Mouse (Mus musculus) cerebellum, adult 2 months (tissue): ENCODE data around the gene Xcr1. TPM values are rescaled to one million over a fixed set of nuclear protein-coding genes. Genes with fewer than 3 reads are reported as not detected.

Source experiments
- DNase-seq, 2 experiments: peaks; one replicate each; pipeline ENCODE4 v3.0.0; 2021
- H3K27ac ChIP-seq: fragments of 200-500 bp; 2 replicates; pipeline ENCODE4 v1.5.1; 2012; ENCODE audit warnings: low read length, control low read depth, inconsistent platforms; ENCODE audit not compliant: insufficient read depth
- H3K27me3 ChIP-seq: fragments of 200-500 bp; 2 replicates; pipeline ENCODE4 v1.6.1; 2012; ENCODE audit warnings: inconsistent platforms, mild to moderate bottlenecking, low read length, moderate library complexity; ENCODE audit not compliant: control insufficient read depth, insufficient read depth
- H3K4me1 ChIP-seq: fragments of 200-500 bp; 2 replicates; pipeline ENCODE4 v1.6.1; 2011; ENCODE audit warnings: low read length; ENCODE audit not compliant: control insufficient read depth, insufficient read depth
- H3K4me3 ChIP-seq: fragments of 200-500 bp; replicated peaks from 2 replicates; pipeline ENCODE3; 2011; ENCODE audit warnings: mild to moderate bottlenecking, low read depth, low read length, control low read depth; ENCODE audit not compliant: insufficient read depth
- CTCF ChIP-seq: fragments of 200-500 bp; IDR thresholded peaks from 2 replicates; pipeline ENCODE4 v1.5.1; 2011; ENCODE audit warnings: low read depth, mild to moderate bottlenecking, control low read depth, low read length, moderate library complexity, borderline replicate concordance; ENCODE audit not compliant: insufficient read depth
- POLR2A ChIP-seq: fragments of 200-500 bp; IDR thresholded peaks from 2 replicates; pipeline ENCODE4 v1.6.1; 2011; ENCODE audit warnings: low read length, control low read depth, borderline replicate concordance; ENCODE audit not compliant: insufficient read depth
- WGBS: fragments of 180-500 bp; shearing (Covaris S2); methylation state at CpG from one replicate; pipeline ENCODE4 v1.1.7; 2018; 5-methylcytosine and 5-hydroxymethylcytosine counted together
- polyA plus RNA-seq: library from polyadenylated mRNA; depleted of rRNA; stranded (reverse); fragments of >200 nt; gene quantifications from 2 replicates; pipeline ENCODE4 v1.2.3, GENCODE M21; 2012

Xcr1 gene
- polyA plus RNA-seq, 1 experiment: not detected

GRCm38 (mm10) chr9:123840243-123840642, 21.6 kb downstream of the Xcr1 start:
- DNase-seq: no peak
- WGBS: 93% methylated on average over 6 of the region's 6 CpGs
- Histone ChIP-seq H3K4me1 (no peaks in the 10 kb centered on the region), H3K27ac (no peak overlapping the region), H3K27me3 (no peaks in the 10 kb centered on the region), H3K4me3 (no peak overlapping the region)
- TF ChIP-seq POLR2A (no peak), CTCF (no peak)

GRCm38 (mm10) chr9:123835851-123836250, 26.0 kb downstream of the Xcr1 start:
- H3K27ac ChIP-seq: no peak overlapping the region
- no peaks in the 10 kb centered on the region for H3K4me1 ChIP-seq
- no peak for DNase-seq
- no peak for TF ChIP-seq POLR2A
- no peak for TF ChIP-seq CTCF
- no peaks in the 10 kb centered on the region for H3K27me3 ChIP-seq
- WGBS: 97% methylated on average over 3 of the region's 3 CpGs
- H3K4me3 ChIP-seq: no peak overlapping the region

- no peak for TF ChIP-seq CTCF
- TF ChIP-seq POLR2A: no peak
- Histone ChIP-seq H3K4me3 (no peak overlapping the region), H3K27me3 (no peaks in the 10 kb centered on the region), H3K4me1 (peaks cover 12% of the 10 kb centered on the region; the same call in 1 of the 2 replicates), H3K27ac (peak overlapping the region; percentile 47)
- DNase-seq: peak; percentile 81 to 91
- 20% methylated on average over 4 of the region's 4 CpGs for WGBS
Observed at GRCm38 (mm10) chr9:123828916-123829315, 32.9 kb downstream of the Xcr1 start.

- no peak overlapping the region for H3K4me3 ChIP-seq
- H3K4me1 ChIP-seq: peaks cover 12% of the 10 kb centered on the region; the same call in 1 of the 2 replicates
- H3K27me3 ChIP-seq: no peaks in the 10 kb centered on the region
- H3K27ac ChIP-seq: no peak overlapping the region
- DNase-seq: no peak
- 89% methylated on average over 3 of the region's 3 CpGs for WGBS
- no peak for TF ChIP-seq POLR2A
- TF ChIP-seq CTCF: no peak
Observed at GRCm38 (mm10) chr9:123826631-123827030, 35.2 kb downstream of the Xcr1 start.

- TF ChIP-seq CTCF: no peak
- no peak for TF ChIP-seq POLR2A
- WGBS: 94% methylated on average over 2 of the region's 2 CpGs
- Histone ChIP-seq H3K27me3 (no peaks in the 10 kb centered on the region), H3K4me1 (peaks cover 19% of the 10 kb centered on the region), H3K4me3 (no peak overlapping the region), H3K27ac (no peak overlapping the region)
- DNase-seq: no peak
Observed at GRCm38 (mm10) chr9:123818601-123819000, 43.2 kb downstream of the Xcr1 start.

GRCm38 (mm10) chr9:123815996-123816395, 45.8 kb downstream of the Xcr1 start:
- Histone ChIP-seq H3K4me3 (no peak overlapping the region), H3K27ac (no peak overlapping the region), H3K4me1 (peaks cover 19% of the 10 kb centered on the region), H3K27me3 (no peaks in the 10 kb centered on the region)
- 64% methylated on average over 1 of the region's 1 CpGs for WGBS
- TF ChIP-seq POLR2A: no peak
- DNase-seq: peak in 1 of 2 experiments; percentile 80

GRCm38 (mm10) chr9:123815444-123815843, 46.4 kb downstream of the Xcr1 start:
- TF ChIP-seq POLR2A (no peak), CTCF (no peak)
- WGBS: 68% methylated on average over 3 of the region's 3 CpGs

GRCm38 (mm10) chr9:123814821-123815220, 47.0 kb downstream of the Xcr1 start:
- no peak overlapping the region for H3K4me3 ChIP-seq
- peaks cover 19% of the 10 kb centered on the region for H3K4me1 ChIP-seq
- TF ChIP-seq CTCF (no peak), POLR2A (no peak)
- no peaks in the 10 kb centered on the region for H3K27me3 ChIP-seq
- 59% methylated on average over 4 of the region's 4 CpGs for WGBS
- H3K27ac ChIP-seq: no peak overlapping the region
- DNase-seq: peak; percentile 48 to 69

More at GRCm38 (mm10) chr9:123815444-123815843, 46.4 kb downstream of the Xcr1 start:
- DNase-seq: peak; percentile 18 to 29
- Histone ChIP-seq H3K4me1 (peaks cover 19% of the 10 kb centered on the region), H3K27me3 (no peaks in the 10 kb centered on the region), H3K4me3 (no peak overlapping the region), H3K27ac (no peak overlapping the region)

- WGBS: 40% methylated on average over 2 of the region's 2 CpGs
- H3K4me3 ChIP-seq: no peak overlapping the region
- peaks cover 19% of the 10 kb centered on the region for H3K4me1 ChIP-seq
- no peak overlapping the region for H3K27ac ChIP-seq
- H3K27me3 ChIP-seq: no peaks in the 10 kb centered on the region
- TF ChIP-seq CTCF (no peak), POLR2A (no peak)
- no peak for DNase-seq
Observed at GRCm38 (mm10) chr9:123814326-123814725, 47.5 kb downstream of the Xcr1 start.
